Mouse (Mus musculus) common myeloid progenitor, adult 5-6 weeks (primary cell): ENCODE data around the gene Tmsb10. TPM values are rescaled to one million over a fixed set of nuclear protein-coding genes. Genes with fewer than 3 reads are reported as not detected.

Source experiments
- ATAC-seq: replicated peaks from 2 replicates; pipeline ENCODE4 v1.8.0; 2016; ENCODE audit warnings: low read depth, mild to moderate bottlenecking, moderate TSS enrichment, inconsistent platforms; ENCODE audit not compliant: poor library complexity, severe bottlenecking
- total RNA-seq: library from RNA; stranded (forward); fragments of 200-1000, 187-1606 nt; gene quantifications from 2 replicates; pipeline ENCODE4 v1.2.3, GENCODE M21; 2017

Gene Tmsb10
- total RNA-seq, 1 experiment from 2014 or later, result 567 TPM

DNA sequence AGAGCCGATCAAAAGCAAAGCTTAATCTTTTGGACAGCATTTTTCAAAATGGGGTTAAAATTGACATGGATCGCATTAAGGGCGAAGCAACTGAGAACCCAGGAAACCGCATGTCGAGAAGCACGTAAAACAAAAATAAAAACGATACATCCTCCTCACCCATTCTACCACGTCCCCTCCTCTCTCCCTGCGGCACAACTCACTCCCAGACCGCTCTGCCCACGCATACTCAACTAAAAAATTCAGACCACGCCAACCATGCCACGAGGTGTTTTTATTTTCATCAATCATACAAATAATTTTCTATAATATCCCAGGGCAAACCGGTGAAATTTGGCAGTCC, 1.5 kb downstream of the Tmsb10 start:
- no peak for ATAC-seq

DNA sequence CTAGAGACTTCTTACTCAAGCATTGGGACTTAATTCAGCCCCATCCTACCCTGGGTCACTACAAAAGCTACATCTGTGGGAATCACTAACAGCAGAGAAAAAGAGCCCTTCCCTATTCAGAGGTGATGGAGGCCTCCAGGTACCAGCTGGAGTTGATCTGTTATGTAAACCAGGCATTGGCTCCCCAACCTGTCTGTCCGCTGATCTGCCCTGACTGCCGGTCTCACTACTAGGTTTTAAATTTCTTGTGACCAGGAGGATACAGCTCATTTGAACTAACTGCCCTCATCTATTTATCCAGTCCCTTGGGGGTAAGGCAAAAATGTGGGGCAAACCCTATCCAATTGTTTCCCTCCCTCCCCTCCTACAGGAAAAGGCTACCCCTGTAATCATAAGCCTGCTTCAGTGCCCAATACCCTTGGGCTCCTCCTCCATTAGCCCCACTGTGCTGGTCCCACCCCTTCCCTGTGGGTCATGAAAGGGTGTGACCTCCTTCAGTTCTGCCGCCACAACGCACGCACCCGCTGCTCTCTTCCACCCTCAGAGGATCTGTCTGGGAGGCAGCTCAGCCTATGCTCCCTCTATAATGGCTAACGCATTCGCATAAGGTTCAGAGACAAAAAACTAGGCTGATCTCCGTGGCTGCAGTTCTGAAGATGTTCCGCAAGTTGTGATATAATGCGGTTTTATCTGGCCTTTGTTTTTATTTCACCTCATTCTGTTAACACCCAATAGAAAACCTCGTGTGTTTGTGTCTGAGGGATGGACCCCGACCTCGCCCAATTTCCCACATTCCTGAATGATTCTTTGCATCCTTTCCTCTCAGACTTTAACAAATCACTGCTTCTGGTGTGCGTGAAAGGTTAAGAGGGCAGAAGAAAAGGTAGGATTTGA, 2.1 kb downstream of the Tmsb10 start:
- peak; percentile 57 for ATAC-seq

- no peak for ATAC-seq
Measured at GRCm38 (mm10) chr6:72955517-72956198, 2.9 kb downstream of the Tmsb10 start.

DNA sequence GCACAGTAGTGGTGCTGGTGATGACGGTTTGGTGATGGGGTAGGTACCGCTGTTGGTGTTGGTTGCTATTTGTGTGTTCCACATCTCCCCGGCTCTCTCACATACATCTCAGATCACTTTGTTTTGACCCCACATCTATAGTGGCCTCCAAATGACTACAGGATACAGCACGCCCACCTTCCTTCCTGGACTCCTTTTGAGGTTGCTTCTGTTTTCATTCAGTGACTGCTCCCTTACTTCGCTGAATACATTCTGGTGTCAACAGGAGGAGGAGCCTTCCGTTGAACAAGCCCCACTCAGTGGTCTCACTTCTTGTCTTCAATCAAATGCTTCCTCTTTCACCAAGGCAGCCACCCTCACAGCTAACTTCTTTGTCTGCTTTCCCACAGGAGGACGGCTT, 3.8 kb downstream of the Tmsb10 start:
- peak; percentile 55 for ATAC-seq

- ATAC-seq, result no peak
Measured at GRCm38 (mm10) chr6:72952967-72953366, 5.6 kb downstream of the Tmsb10 start.

DNA sequence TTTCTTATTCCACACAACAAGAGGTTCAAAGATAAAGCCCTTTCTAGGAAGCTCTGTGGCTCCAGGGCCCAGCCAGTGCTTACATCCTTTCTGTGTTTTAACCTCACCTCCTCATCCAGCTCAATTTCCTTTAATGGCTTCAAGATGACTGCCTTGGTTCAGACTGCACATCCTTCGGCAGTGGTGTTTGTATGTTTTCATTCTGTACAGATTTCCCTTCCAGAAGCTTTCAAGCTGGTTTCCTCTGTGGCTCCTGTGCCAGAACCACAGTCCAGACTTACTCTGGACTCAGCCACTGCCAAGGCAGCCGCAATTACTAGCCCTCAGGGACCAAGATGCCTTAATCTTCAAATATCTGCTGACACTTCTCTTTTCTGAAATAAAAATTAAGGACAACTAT, 6.3 kb downstream of the Tmsb10 start:
- ATAC-seq, result no peak

DNA sequence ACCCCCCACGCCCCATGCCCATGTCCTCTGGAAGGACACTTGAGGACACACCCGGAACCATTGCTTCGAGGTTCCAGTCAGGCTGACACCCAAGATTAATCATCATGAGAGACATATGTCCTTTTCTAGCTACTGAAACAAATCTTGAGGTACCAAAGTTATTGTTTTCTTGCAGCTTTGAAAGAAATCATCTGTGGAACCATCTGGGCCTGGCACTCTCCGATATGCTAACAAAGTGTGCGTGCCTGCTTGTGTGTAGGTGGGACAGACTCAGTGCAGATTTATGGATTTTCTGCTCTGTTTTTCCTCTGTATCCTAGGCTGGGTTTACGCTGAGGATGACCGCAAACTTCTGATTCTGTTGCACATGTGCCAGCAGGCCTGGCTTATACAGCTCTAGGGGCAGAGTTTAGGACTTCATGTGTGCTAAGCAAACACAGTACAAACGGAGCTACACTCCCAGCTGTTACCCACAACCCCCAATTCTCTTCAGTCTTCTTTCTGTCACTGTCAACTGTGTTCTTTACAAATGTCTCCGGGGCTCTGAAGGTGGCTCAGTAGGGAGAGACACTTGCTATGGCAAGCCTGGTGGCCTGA, 9.3 kb downstream of the Tmsb10 start:
- ATAC-seq, result no peak

- ATAC-seq, result peak; percentile 45
Measured at GRCm38 (mm10) chr6:72948392-72948791, 10.2 kb downstream of the Tmsb10 start.

- ATAC-seq, result no peak
Measured at GRCm38 (mm10) chr6:72947960-72948359, 10.6 kb downstream of the Tmsb10 start.

DNA sequence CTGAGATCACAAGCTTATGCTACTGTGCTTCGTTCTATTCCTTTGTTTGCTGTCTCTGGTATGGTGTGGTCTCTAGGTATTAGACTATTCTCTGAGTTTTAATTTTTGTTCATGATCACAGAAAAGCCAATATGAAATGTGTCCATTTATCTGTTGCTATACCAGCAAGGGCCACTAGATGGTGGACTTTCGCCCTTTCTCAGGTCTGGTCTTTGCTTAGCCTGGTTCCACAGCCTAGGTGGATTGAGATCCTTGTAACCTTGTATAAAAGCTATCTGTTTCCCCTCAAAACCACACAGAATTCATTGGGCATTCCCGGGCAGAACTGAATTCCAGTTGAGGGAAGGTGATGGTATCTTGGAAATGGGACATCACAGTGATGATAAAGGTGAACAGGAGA, 18.1 kb downstream of the Tmsb10 start:
- ATAC-seq, result peak; percentile 72

DNA sequence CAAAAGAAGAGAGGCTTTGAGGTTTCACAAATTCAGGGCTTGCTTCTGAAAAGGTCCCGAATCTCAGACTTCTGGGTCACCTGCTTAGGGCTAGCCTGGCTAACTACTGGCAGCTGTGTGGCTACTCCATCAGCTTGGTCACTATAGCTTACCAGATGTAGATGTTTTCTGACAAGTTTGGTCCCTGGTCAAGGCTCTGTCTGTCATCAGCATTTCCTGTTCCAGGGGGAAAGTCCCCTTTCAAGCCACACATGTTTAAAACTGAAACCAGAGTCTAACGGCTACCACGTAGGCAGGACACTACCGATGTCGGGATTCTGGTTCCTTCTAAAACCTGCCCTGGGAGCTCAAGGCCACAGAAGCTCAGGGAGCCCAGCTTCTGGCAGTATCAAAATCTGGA, 20.7 kb downstream of the Tmsb10 start:
- peak; percentile 74 for ATAC-seq

GRCm38 (mm10) chr6:72937430-72937829, 21.1 kb downstream of the Tmsb10 start:
- ATAC-seq, result peak; percentile 61

DNA sequence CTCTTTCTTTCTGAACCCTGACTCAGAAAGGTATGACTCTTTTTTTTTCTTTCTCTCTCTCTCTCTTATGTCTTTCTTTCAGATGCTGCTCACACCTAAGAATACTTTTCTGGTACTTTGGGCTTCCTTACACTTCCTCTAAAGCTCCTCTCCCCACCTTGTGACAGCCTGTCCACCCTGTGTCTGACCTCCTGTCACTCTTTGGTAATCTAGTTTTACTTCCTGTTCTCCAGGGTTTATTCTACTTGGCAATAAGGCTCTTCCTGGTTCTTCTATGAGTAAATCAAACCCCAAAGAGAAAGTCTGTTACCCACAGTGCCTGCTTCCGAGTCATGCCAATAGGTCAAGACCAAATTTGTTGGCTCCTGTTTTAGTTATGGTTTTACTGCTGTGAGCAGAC, 25.6 kb downstream of the Tmsb10 start:
- ATAC-seq, result peak; percentile 55

DNA sequence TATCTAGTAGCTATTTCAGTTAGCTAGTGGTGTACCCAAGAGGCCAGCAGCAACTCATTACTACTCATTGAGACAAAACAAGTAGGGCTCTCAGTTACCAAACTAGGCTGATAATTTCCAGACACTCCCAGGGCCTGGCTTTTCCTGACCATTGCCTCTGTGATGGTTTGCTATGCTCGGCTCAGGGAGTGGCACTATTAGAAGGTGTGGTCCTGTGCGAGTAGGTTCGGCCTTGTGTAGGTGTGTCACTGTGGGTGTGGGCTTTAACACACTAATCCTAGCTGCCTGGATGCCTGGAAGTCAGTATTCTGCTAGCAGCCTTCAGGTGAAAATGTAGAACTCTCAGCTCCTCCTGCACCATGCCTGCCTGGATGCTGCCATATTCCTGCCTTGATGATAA, 27.0 kb downstream of the Tmsb10 start:
- no peak for ATAC-seq

DNA sequence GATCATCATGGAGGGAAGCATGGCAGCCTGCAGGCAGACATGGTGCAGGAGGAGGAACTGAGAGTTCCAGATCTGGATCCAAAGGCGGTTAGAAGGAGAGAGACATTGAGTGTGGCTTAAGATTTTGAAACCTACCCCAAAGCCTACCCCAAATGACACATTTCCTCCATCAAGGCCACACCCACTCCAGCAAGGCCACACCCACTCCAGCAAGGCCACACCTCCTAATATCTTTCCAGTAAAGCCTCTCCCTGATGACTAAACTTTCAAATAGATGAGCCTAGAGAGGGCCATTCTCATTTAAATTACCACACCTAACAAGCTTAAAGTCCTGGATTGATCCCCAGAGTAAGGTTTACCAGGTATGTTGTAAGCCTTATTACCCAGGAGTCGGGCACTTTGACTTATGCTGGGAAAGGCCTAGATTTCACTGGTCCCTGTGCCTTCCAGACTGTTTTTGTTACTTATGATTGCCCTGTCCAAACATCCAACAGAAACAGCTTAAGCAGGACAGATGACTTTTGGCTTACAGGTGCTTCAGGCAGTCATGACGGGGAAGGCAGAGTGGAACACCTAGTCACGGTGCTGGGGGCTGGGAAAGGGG, 28.7 kb downstream of the Tmsb10 start:
- ATAC-seq, result peak; percentile 53

DNA sequence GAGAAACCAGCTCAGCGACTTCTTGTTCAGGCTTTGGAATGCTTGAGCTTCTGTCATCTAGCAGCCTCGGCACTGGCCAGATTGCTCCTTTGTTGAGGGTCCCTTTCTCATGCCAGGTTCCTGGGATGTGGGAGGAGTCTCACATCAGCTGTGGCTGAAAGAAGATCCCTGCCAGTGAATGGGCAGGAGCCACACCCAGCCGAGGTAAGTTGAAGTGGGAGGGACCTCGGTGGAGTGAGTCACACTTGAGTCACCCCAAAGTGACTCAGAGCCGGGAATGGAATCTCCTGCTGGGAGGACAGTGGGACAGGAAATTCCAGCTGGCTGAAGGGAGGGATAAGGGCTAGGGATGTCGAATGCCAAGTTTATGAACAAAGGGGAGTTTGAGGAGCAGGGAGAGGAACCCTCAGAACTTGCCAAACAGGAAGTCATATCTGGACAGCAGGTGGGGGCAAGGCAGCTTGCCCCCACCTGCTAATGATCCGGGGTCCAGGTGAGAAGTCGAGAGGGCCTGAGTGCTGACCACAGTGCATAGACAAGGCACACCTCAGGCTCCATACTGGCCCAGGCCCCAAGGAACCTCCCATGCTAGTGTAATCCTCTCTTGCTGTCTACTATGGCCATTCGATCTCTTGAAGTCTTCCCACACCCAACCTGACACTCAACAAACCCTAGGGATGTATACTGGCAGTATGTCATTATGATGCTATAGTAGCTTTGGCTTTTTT, 31.6 kb downstream of the Tmsb10 start:
- ATAC-seq, result no peak

GRCm38 (mm10) chr6:72926031-72926430, 32.5 kb downstream of the Tmsb10 start:
- no peak for ATAC-seq

- no peak for ATAC-seq
Measured at GRCm38 (mm10) chr6:72923381-72923780, 35.2 kb downstream of the Tmsb10 start.

- no peak for ATAC-seq
Measured at GRCm38 (mm10) chr6:72921081-72921480, 37.5 kb downstream of the Tmsb10 start.

DNA sequence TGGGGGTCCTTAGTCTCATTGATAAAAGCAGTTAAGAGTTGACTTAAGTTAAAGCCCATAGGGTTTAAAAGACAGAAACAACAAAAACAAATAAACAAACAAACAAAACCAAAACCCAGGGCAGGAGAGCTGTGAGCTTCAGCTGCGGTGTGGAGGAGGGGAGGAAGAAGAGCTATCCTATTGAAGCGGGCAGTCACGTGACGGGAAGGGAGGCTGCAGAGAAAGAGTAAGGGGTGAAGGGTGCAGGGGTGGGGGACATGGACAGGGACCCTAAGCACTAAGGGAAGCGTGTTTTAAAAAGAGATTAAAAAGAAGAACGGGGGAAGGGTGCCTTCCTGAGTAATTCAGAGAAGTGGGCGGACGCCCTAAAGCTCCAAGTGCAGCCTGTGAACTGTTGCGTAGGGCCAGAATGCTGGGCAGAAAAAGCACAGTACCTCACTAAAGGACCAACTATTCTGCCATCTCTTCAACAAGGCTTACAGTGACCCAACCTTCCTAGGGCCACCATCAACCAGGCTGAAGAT, 40.0 kb downstream of the Tmsb10 start:
- no peak for ATAC-seq
